Mouse (Mus musculus) spleen, adult 18-20 months (tissue): ENCODE measurements around the gene Pgrmc2.

Experiments used
- DNase-seq, 2 experiments: peaks; one replicate each; pipeline ENCODE4 v3.0.0; 2022; ENCODE audit warnings: mixed read lengths in 2 of 2

Pgrmc2 gene

GRCm38 (mm10) chr3:41082885-41083789 lies at the start of gene Pgrmc2:
Gene Pgrmc2, minus strand, starts transcription at chr3:41083046.
- peak; percentile 96 to 97 for DNase-seq

- DNase-seq = no peak
Measured at GRCm38 (mm10) chr3:41124000-41124294, 41.1 kb upstream of the Pgrmc2 start.

- DNase-seq = no peak
Measured at GRCm38 (mm10) chr3:41123190-41123999, 40.5 kb upstream of the Pgrmc2 start.

- DNase-seq = no peak
Measured at GRCm38 (mm10) chr3:41118173-41118572, 35.3 kb upstream of the Pgrmc2 start.

- no peak for DNase-seq
Measured at GRCm38 (mm10) chr3:41117447-41117846, 34.6 kb upstream of the Pgrmc2 start.

GRCm38 (mm10) chr3:41113186-41113585 lies 30.3 kb upstream of the Pgrmc2 start:
- no peak for DNase-seq

- no peak for DNase-seq
Measured at GRCm38 (mm10) chr3:41108306-41108785, 25.5 kb upstream of the Pgrmc2 start.

GRCm38 (mm10) chr3:41107600-41108305 lies 24.9 kb upstream of the Pgrmc2 start:
- DNase-seq = no peak

GRCm38 (mm10) chr3:41101905-41102304 lies 19.1 kb upstream of the Pgrmc2 start:
- DNase-seq = no peak

GRCm38 (mm10) chr3:41100157-41100556 lies 17.3 kb upstream of the Pgrmc2 start:
- DNase-seq = no peak

- DNase-seq = no peak
Measured at GRCm38 (mm10) chr3:41099672-41100071, 16.8 kb upstream of the Pgrmc2 start.

- DNase-seq = no peak
Measured at GRCm38 (mm10) chr3:41093210-41093609, 10.4 kb upstream of the Pgrmc2 start.

- no peak for DNase-seq
Measured at GRCm38 (mm10) chr3:41092311-41092710, 9.5 kb upstream of the Pgrmc2 start.

GRCm38 (mm10) chr3:41090839-41091238 lies 8.0 kb upstream of the Pgrmc2 start:
- DNase-seq = no peak

- DNase-seq = no peak
Measured at GRCm38 (mm10) chr3:41087071-41087470, 4.2 kb upstream of the Pgrmc2 start.

- DNase-seq = no peak
Measured at GRCm38 (mm10) chr3:41084421-41084820, 1.6 kb upstream of the Pgrmc2 start.

- DNase-seq = no peak
Measured at GRCm38 (mm10) chr3:41083790-41084112, 905 bp upstream of the Pgrmc2 start.

GRCm38 (mm10) chr3:41082520-41082884 lies 344 bp downstream of the Pgrmc2 start:
- DNase-seq = no peak

- DNase-seq = no peak
Measured at GRCm38 (mm10) chr3:41081474-41082301, 1.2 kb downstream of the Pgrmc2 start.

- DNase-seq = no peak
Measured at GRCm38 (mm10) chr3:41080724-41081123, 2.1 kb downstream of the Pgrmc2 start.

GRCm38 (mm10) chr3:41078673-41079072 lies 4.2 kb downstream of the Pgrmc2 start:
- DNase-seq = no peak

- no peak for DNase-seq
Measured at GRCm38 (mm10) chr3:41075376-41075775, 7.5 kb downstream of the Pgrmc2 start.
